Mouse (Mus musculus): ENCODE data around the gene Teddm1b.
A peak's percentile ranks its signal among the peaks of the same experiment; 100 is the strongest.
"Not testable (repeated sequence)": the region's sequence is repeated elsewhere in the genome, so short reads cannot be mapped to it uniquely, and the experiment has no call there.

The Teddm1b gene

DNA sequence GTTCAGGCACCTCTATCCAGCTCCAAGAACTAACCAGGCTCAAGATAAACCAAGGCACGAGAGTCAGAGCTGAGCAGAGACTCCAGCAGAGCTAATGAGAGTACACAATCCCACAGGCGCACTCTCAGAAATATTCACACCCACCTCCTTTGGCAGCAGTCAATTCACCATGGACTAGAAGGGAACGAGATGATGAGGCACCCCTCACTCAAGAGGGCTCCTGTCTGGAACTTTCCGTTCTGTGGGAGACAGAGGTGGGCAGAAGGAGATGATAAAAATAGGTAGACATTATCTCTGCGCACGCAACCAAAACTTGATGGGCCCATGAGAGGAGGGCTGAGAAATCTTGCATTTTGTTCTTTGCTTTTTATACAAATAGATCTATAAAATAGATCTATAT lies at the start of gene Teddm1b:
TSS of gene Teddm1b (plus strand) at position 301 of the 400 bp plus-strand sequence.
- no peak for DNase-seq (ENCODE audit: low spot score in 2 of 2)

DNA sequence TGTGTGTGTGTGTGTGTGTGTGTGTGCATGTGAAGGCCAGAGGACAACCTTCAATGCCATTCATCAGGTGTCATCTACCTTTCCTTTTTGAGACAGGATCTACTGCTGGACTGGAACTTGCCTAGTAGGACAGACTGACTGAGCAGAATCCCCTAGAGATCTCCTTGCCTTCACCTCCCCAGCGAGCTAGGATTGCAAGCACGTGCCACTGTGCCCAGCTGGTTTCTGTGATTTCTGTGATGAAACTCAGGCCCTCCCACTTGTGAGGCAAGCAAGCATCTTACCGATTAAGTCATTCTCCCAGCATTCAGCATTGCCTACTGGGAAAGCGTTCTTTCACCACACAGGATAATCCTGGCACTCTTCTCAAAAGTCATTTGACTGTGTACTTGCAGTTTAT lies 43.4 kb upstream of the Teddm1b start:
- DNase-seq (ENCODE audit: low spot score in 2 of 2): no peak

DNA sequence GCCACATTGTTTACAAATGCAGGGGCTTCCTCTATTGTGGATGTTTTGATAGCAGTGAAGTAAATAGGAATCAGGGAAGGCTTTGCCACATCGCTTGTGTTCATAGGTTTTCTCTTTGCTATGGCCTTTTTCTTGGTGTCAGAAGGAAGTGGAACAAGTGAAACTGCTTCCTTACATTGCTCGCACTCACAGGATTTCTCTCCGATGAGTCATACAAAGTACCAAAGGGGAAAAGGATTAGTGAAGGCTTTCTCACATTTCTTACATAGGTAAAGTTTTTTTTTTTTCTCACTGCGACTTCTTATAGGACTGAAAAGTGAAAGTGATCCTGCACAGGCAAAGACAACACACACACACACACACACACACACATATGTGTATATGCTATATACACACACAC lies 38.1 kb upstream of the Teddm1b start:
- no peak for DNase-seq (ENCODE audit: low spot score in 2 of 2)

DNA sequence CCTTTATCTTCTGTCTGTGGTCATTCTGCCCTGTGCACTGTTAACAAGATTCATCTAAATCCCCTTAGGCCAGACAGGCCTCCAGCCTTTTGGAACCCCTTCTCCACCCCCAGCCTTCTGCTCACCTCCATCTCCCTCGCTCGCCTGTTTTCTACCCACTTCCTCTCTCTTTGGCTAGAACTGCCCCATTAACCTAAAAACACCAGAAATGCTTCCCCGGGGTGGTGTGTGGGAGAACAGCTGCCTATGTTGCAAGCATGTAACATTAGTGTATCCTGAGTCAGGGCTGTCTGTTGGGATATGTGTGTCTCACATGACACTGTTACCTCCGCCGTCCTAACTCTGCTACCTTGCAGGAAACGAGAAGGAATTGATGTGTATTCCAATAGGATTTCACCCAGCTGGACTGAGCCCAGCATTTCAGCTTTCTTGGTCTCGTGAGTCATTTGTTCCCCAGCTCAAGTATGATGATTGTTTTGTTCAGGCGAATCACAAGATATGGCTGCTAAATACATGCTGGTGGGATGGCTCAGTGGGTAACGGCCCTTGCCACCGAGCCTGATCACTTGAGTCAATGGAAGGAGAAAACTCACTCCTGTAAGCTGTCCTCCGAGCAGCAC lies 31.9 kb upstream of the Teddm1b start:
- no peak for DNase-seq (ENCODE audit: low spot score in 2 of 2)

DNA sequence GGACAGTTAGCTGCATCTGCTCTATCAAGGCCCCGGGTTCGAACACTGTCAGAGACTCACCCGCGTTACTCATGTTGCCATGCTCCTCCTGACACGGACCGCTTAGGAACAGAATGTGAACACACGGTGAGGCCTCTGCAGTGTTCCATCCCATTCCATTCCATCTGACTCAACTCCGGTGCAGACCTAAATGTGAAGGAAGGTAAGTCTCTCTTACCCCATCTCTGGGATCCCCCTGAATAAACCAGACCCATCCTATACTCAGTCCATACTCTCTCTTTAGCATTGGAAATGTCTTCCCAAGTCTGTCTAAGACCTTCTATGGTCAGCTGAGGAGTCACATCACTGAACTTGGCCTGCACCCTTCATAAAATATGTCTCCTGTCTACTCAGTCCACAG lies 30.1 kb upstream of the Teddm1b start, which contains the start of gene Rgsl1:
TSS of gene Rgsl1 (minus strand) at position 101 of the 400 bp plus-strand sequence.
- no peak for DNase-seq (ENCODE audit: low spot score in 2 of 2)

DNA sequence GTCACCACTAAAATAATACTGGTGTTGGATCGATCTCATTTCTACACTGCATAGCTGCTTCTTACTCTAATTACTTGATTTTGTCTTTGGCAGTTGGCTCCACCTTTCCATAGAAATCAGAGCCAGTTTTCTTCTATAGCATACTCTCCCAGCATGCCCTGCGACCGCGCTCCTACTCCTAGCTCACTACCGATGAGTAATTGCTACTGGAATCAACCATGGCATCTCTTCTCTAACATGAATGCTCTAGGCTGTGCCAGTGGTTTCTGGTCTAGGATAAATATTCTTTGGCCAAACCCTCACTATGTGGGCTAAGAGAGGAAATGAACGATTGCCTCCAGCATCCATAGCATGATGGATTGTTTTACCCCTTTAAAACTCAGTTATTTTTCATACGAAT lies 27.7 kb upstream of the Teddm1b start:
- no peak for DNase-seq (ENCODE audit: low spot score in 2 of 2)

DNA sequence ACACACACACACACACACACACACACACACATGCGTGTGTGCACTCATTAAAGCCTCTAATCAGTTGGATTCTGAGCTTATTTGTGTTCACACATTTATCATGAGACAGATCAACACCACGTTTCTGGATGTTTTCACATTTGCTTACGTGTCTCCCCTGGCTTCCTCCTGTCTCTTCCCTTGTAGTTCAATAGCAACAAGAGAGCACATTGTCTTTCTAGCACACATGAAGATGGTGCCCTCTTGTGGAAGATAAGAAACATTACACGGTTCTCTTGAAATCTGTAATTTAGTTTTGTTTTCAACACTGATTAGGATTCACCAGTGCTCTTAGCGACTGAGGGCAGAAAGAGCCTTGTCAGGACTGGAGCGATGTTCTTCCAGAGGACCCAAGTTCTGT lies 27.3 kb upstream of the Teddm1b start:
- DNase-seq (ENCODE audit: low spot score in 2 of 2): no peak

DNA sequence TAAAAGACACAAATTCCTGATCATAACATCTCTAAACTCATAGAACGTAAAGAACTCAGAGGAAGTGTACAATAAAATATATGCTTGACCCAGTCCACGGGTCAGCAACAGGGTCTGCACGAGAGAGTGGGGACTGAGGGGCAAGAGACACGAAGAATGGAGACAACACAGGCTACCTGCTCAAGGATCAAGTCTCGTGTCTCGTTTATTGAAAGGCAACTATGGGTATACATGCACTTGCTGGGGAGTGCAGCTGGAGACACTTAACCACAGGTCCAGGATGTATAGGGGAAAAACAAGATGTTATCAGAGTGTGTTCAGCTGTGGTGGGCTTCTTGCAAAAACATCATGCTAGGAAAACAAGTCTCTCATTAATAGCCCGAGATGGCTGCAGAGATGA lies 21.4 kb upstream of the Teddm1b start:
- not testable (repeated sequence) for DNase-seq (ENCODE audit: low spot score in 2 of 2)

DNA sequence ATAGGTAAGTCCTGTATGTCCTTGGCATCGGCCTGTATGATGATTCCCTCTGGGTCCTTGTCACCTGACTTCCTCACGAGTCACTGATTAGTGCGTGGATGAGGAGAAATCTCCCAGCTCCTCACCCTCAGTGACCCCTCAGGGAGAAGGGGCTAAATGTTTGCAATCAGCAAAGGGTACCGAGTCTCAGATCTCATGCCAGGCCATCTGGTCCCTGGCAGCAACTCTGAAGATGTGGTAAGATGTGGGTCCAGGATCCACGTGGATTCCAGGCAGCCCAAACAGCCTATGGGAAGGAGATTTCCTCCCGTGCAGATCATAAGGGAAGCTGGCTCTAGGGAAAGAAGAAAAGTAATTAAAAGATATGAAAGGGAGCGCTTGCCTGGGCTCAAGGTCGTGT lies 18.2 kb upstream of the Teddm1b start:
- no peak for DNase-seq (ENCODE audit: low spot score in 2 of 2)

DNA sequence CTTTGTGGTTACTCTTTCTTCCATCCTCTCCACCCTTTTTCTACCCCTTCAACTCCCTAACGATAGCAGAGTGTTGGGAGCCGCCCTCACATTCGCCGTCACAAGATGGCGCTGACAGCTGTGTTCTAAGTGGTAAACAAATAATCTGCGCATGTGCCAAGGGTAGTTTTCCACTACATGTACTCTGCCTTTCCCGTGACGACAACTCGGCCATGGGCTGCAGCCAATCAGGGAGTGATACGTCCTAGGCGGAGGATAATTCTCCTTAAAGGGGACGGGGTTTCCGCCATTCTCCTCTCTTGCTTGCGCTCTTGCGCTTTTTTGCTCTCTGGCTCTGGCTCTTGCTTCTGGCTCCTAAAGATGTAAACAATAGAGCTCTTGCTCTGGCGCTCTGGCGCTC lies 6.2 kb downstream of the Teddm1b start:
- not testable (repeated sequence) for DNase-seq (ENCODE audit: low spot score in 2 of 2)

DNA sequence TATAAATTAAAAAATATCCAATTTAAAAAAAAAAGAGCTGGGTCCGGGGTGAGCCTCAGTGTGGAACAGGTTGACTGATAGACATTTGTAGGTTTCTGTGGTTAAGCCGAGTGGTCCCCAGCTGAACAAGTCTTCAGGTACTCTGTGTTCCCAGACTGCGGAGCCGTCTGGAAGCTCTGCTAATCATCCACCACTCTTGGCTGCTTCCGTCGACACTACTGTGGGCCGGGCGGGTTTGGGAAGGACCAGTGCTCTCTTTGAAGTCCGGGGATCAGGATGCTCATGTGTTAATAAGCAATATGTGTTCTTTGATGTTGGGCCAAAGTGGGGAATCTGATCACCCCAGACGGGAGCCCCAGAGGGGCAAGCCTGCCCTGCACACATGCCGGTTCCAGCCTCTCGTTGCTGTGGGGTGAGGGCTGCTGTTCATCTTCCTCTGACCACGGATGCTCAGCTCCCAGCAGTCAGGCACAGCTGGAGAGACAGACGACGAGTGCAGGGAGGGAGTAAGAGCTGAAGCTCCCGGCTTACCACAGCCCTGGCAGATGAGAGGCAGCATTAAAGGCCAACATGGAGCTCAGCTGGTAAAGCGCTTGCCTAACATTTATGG lies 12.0 kb downstream of the Teddm1b start:
- DNase-seq (ENCODE audit: low spot score in 2 of 2): no peak

DNA sequence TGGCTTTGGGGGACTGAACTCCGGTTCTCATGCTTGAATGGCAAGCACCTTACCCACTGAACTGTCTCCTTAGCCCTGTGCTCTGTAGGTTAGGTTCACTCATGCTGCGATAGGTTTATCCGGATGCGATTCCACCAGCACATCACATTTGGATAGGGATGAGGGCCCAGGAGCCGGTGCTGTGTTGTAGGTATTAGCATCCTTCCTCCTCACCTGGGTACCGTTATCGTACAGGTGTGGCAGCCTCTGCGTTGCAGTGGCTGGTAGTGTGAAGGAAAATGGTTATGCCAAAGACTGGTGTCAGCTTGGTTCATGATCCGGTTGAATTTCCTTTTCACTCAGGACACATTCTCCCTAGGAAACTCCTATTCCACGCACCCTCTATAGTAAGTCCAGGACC lies 16.0 kb downstream of the Teddm1b start:
- no peak for DNase-seq (ENCODE audit: low spot score in 2 of 2)

DNA sequence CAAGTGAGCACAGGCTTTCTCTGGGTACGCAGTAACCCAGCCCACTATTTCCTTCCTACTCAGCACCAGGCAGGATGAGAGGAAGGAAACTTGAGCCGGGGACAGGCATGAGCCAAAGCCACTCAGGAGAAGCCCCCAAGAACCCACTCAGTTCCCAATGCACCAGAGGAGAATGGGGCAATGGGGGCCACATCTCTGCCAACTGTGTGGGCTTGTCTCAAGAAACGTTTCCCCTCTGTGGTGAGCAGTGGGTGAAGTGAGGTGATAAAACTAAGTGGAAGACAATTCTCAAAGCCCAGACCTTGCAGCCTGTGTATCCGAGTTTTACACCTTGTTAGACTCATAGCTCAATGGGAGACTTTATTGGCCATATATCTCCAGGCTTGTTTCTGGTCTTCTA lies 17.3 kb downstream of the Teddm1b start, which contains the start of gene Teddm1a:
TSS of gene Teddm1a (plus strand) at position 301 of the 400 bp plus-strand sequence.
- DNase-seq (ENCODE audit: low spot score in 2 of 2): no peak

DNA sequence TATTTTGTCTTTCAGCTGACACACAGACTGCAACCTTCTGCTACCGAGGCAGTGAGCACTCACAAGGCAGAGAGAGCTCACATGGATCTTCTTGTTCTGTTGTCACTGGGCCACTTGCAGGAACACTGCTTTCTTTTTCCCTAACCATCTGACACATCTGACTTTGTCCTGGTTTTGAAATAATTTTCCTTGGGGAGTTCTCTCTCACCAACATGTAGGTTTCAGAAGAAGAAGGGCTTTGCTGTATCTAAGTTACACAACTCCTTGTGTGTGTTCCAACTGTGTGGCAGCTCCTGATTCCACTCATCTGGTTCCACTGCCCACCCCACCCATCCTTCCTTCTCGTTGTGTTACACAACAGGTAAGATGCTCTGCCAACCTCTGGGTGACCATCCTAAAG lies 19.6 kb downstream of the Teddm1b start:
- no peak for DNase-seq (ENCODE audit: low spot score in 2 of 2)

DNA sequence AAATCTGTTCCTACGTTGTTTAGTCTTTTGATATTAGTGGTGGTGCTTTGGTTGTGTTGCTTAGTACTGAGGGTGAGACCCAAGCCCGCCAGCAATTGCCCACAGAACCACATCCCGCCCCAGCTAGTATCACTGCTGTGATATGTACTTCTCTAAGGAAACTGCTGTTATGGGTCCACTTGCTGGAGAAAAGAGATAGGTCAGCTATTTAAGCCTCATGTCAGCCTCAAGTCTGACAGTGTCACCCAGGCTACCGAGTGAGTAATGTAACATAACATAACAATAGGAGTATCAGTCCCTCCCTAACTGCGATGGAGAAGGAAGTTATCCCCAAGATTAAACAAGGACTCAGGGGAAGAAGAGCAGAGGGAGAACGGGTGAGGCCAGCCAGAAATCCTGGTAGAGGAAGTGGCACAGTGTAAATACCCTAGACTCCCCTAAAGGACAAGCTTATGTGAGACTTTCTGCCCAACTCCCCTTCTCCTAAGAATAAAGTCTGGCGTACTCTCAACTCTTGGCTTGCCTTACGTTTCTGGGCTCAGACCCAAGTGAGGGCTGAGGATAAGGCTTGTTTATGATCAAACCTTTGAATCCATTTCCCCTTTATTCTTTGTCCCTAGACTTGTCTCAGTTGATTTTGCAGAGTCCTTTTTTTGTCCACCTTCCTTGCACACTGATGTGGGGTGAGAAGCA lies 20.2 kb downstream of the Teddm1b start:
- DNase-seq (ENCODE audit: low spot score in 2 of 2): no peak

DNA sequence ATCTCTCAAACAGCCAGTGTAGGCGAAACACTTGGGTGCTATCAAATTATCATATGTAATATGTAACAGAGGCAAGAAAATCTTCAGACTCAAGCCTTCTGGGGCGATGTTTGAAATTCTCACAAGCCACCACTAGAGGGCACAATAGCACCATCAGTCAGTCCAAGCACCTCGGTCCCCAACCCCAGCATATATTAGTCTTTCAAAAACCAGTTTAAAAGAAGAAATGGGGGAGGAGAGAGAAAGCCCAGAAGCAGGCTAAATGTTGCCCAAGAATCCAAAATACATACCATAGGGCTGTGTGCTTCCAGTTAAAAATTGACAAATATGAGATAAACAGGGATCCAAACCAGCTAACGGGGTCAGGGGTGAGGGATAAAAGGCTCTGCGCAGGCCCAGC lies 20.8 kb downstream of the Teddm1b start:
- DNase-seq (ENCODE audit: low spot score in 2 of 2): peak in 1 of 2 experiments; percentile 77

DNA sequence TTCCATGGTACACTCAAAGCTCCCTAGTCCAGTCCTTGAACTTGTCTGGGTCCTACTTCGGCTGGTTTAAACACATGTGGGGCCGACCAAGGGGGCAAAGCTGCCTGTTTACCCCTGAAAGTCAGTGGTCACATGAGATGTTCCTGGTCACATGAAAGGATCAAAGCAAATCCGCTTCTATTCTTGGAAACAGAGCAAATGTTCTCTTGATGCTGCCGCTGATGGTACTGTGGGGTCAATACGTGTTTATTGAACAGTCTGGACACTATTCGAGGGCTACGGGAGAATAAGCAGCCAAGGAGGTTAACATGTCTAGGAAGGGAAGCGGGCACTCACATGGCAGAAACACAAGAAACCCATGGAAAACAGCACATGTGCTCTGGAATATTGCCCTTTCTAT lies 23.1 kb downstream of the Teddm1b start:
- DNase-seq (ENCODE audit: low spot score in 2 of 2): no peak

DNA sequence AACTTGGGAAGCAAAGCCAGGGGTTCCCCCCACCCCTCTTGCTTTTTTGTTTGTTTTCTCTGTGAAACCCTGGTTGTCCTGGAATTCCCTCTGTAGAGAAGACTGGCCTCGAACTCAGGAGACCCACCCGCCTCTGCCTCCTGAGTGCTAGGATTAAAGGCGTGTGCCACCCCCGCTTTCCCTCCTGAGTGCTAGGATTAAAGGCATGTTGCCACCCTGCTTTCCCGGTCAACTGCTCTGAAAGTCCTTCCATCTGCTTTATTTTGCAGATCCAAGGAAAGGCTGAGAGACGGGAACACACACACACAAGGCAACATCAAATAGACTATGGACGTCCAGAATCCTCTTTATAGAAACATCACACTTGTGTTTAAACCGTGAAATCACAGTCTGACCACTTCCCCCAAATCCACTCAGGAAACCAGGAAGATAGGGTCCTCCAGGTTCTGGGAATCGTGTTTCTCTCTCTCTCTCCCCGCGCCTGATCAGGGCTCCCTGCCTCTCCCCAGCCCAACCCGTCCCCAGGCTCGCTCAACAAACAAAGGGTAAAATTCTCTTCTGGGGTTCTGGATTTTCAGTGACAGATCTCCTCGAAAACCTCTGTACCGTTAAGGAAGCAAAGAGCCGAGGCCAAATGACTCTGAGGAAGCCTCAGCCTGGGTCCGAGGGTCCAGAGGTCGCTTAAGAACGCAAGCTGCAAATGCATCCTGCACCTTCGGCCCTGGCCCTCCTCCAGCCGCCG lies 25.0 kb downstream of the Teddm1b start:
- no peak for DNase-seq (ENCODE audit: low spot score in 2 of 2)

DNA sequence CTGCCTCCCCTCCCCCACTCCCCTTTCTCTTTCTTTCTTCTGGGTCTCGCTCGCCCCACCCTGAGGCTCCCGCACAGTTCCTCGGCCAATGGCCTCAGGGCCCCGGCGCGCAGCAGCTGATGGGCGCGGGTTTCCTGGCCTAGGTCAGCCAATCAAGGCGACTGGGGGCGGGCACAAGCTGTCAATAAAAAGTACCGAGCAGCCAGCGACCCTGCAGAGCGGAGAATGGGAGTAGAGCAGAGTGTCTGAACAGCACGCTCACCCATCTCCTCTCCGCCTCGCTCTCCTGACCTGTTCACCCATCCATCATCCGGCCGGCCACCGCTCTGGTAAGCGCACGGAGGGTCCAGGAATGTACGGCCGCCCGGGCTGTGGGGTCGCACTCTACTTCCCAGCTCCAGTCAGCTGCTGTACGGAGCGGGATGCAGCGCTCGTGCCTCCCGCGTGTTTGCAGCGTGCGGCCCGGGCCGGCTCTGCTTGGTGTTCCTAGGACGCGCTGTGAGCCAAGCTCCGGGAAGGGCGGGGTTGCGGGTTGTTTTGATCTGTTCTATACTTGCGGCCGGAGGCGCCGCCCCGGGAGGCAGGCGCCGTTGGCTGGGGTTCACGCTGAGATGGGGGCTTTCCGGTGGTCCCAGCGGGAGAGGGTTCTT lies 25.7 kb downstream of the Teddm1b start, which contains the start of the genes Glul and Teddm2:
TSS of gene Glul (plus strand) at position 214 of the 650 bp plus-strand sequence.
TSS of gene Teddm2 (minus strand) at position 498 of the 650 bp plus-strand sequence.
- DNase-seq (ENCODE audit: low spot score in 2 of 2): peak; percentile 93 to 97

DNA sequence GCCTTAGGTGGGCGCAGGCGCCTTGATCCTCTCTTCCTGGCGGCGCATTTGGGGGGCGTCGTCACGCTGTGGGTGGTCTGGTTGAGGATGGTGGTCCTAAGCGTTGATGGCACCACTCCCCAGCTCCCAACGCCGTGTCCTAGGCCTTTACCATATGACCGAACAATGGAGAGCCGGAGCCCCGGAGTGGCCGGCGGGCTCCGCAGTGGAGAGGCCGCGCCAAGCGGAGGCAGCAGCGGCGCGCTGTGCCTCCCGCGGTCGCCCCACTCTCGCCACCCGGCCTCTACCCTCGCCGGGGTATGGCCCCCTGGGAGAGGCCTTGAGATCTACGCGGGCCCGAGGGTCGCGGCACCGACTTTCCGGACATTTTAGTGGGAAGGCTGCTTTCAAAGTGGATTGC lies 26.2 kb downstream of the Teddm1b start:
- no peak for DNase-seq (ENCODE audit: low spot score in 2 of 2)

DNA sequence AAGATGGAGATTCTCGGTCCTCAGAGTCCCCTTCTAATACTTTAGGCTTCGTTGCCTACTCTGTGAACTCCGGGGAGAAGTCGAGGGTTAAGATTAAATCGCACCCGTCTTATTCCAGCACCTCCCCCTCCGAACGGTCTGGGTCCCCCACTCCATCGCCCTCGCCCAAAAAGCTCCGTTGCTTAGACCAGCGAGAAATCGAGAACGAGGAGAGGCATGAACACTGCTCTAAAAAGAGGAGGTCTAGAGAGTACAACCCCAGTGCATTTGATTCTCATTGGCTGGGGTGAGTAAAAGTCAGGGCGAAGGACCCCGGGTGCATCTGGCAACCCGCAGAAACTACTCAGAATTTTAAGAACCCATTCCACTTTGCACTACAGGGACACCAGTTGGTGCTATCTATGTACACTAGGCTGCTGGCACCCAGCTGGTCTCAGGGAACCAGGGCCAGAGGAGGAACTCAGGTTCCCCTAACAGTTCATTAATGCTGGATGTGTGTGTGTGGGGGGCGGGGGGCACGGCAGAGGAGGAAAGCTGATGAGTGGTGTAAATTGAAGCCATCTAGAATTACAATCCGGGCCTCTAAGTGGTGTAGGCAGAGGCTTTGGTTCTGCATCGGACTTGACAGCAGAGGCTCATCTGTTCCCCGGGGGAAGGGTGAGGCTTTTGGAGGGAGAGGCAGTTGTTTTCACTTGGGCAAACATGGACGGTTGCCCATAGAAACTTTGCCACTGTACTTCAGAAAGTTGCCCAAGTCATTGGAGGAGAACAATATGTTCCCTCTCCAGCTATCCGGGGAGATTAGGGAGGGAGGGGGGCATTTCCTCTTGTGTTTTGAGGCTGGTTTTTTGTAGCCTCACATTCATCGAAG lies 26.9 kb downstream of the Teddm1b start:
- peak in 1 of 2 experiments; percentile 34 for DNase-seq (ENCODE audit: low spot score in 2 of 2)
